Mouse (Mus musculus) thymus, postnatal 10 days (tissue): ENCODE measurements around the gene Ccdc105.

Source experiments
- DNase-seq, 2 experiments: peaks; one replicate each; pipeline ENCODE4 v3.0.0; 2021; ENCODE audit warnings: low spot score in 2 of 2

The Ccdc105 gene

DNA sequence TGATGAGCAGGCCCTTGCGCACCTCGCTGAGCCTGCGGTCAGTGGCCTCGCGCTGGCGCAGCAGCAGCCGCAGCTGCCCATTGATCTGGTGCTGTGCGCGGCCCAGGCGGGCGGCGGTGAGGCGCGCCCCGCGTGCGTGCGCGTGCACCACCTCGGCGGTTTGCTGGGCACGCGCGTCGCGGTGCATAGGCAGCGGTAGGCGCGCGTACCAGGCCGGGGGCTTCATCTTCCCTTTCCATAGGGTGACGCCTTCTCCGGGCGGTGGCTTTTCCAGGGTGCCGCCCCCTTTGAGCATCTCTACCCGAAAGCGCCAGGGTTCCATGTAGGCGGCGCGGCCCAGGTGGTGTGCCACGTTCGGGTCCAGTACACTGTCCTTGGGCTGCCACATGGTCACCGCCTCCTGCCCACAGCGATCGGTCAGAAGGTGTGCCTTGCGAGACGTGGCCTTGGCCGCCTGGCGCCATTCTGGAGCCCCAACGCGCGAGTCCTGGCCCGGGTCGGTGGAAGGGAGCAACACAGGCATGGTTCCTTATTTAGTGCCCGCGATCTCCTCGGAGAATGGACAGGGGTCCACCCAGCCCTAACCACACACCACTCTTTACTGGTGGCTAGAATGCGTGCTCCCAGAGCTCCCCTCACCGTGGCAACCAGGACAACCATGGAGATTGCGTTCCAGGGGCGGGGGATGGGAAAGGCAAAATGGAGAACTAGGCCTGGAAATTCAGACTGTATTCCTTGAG lies at the start of gene Ccdc105:
Gene Ccdc105 (minus strand): TSS at position 614 of the 740 bp plus-strand sequence.
- DNase-seq = no peak

DNA sequence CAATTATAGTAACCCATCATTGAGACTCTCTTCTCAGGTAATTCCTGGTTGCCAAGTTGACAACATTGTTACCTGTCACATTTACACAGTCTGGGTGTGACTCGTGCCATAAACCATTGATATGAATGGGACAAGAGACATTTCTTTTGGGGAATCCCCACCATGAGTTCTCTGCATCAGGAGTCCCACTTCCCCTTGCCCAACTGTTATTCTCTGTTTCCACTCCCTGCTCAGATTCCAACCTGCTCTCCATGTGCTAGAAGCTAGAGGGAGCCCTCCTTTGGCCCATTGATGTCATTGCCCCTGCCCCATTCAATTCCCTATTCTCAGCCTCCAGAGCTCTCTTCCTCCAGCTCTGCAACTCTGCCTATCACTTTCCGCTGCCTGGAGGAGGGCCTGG lies 48.6 kb upstream of the Ccdc105 start:
- DNase-seq = no peak

DNA sequence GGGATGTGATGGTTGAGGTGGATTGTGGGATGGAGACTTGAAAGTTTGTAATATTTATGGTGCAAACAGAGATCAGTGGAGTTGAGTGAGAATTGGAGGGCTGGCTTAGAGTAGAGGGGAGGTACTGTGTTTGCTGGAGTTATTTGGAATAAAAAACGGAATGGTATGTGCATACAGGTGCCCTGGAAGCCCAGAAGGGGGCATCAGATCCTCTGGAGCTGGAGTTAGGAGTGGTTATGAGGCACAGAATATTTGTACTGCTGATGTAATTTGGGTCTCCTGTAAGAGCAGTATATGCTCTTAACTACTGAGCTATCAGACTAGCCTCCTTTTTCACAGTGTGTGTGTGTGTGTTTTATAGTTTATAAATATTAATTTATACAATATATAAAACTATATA lies 37.7 kb upstream of the Ccdc105 start:
- DNase-seq = no peak

DNA sequence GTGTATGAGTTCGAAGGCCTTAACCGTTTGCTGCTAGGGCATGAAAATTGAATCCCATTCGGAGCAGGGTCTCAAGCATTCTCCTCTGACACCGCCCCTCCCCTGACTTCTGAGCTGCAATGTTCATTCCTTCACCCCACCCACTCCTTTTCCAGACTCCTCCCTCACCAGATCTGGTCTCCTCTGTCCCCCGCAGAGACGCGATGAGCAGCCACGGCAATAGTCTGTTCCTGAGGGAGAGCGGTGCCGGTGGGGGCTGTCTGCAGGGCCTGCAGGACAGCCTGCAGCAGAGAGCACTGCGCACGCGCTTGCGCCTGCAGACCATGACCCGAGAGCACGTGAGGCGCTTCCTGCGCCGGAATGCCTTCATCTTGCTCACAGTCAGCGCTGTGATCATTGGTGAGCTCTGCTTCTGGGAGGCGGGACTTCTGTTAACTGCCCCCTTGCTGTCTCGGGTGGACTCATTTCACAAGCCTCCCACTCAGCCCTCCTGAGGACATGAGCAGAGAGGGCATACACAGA lies 34.8 kb upstream of the Ccdc105 start:
- DNase-seq = no peak

DNA sequence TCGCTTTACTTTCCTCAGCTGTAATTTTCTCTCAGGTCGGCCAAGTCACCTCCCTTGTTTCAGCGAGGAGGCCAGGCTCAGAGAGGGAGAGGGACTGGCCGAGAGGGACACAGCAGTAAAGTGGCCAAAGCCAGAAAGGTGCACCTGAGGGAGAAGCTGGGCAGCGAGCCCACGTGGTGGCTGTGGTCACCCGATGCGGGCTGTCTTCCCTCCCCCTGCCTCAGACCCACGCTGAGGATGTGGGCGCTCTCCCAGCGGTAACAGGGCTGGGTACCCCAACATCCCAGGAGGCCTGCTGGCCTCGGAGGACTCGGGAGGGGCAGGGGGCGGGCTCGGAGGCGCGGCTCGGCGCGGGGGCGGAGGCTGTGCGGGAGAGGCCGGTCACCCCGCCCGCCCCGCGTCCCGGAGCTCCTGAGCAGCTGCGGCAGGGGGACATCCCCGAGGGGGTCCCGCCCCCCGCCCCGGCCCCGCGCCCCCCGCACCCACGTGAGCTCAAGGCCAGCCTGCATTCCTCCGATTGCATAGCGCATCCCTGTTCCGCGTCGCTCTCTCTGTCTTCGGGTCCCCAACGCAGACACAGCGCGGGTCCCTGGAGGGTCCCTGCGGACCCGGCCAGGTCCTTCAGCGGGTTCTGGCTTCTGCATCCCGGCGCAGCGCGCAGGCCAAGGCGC lies 27.3 kb upstream of the Ccdc105 start, which contains the start of gene Slc1a6:
Gene Slc1a6 (plus strand): TSS at position 516 of the 671 bp plus-strand sequence.
- no peak for DNase-seq

DNA sequence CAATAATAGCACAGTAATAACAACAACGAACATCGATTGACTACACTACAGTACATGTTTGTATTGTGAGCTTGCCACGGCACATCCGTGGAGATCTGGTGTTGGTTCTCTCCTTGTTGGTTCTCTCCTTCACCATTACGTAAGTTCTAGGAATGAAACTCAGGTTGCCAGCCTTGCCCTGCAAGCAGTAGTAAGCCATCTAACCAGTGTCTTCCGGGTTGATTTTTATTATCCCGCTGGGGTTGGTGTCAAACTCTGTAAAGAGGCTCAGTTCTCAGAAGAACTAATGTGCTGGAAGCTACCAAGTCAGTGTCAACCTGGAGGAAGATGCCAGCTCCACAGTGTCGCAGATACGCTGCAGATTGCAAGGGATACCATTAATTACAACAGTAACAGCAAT lies 26.7 kb upstream of the Ccdc105 start:
- DNase-seq = no peak

DNA sequence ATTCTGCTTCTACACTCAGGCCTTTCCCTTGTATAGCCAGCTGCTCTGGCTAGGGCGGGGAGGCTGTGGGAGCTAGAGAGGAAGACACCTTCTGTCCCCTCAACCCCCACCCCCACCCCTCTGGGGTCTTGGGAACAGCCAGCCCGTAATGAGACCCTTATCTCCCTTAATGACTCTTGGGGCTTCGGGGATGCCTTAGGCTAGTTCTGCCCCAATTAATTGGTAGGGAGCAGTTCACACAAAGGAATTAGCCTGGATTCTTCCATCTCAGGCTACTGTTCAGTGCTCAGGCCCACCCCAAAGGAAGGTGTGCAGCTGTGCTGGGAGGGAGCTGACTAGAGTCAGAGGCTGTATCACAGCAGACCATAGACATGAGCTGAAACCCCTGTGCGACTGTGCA lies 23.0 kb upstream of the Ccdc105 start:
- DNase-seq = no peak

DNA sequence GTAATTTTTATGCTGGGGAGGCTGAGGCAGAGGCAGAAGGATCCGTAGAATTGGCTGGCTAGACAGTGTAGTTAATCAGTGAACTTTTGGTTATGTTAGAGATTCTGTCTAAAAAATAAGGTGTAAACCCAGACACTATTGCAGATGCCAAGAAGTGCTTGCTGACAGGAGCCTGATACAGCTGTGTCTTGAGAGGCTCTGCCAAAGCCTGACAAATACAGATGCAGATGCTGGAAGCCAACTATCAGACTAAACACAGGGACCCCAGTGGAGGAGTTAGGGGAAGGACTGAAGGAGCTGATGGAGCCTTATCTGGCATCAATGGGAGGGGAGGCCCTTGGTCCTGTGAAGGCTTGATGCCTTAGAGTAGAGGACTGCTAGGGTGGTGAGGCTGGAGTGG lies 12.7 kb upstream of the Ccdc105 start:
- DNase-seq = no peak

DNA sequence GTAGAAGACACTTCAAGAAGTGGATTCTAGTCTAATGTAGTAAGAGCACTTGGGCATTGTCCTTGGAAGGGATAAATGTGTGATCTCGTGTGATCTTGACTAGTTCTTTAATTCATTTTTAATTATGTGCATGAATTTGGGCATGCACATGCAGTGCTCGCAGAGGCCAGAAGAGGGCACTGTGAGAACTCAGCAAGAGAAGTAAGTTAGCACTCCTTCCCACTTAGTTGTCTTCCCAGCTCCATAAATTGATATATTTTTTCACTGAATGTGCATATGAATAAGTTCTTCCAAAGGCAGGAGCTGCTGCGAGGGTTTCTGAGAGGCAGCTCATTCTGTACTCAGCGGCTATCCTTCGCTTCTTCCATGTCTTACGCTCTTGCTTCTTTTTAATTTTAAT lies 3.2 kb upstream of the Ccdc105 start:
- peak in 1 of 2 experiments; percentile 28 for DNase-seq

DNA sequence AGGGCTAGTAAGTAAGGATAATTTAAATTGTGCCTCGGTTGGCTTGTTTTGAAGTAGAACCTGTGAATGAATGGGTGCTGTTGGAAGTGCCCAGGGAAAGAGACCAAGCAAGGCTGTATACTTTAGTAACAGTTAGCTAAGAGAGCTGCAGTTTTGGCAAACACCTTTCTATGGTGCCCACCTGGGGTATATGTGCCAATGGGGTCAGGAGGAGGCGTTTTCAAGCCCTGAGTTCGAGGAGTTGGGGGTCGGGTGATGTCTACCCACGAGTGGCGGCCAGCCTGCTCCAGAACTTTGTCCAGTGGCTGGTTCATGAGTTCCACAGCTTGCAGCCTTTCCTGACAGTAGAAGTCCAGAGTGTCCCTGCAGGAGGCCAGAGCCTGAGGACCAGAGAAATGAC lies 3.9 kb downstream of the Ccdc105 start:
- DNase-seq = no peak

DNA sequence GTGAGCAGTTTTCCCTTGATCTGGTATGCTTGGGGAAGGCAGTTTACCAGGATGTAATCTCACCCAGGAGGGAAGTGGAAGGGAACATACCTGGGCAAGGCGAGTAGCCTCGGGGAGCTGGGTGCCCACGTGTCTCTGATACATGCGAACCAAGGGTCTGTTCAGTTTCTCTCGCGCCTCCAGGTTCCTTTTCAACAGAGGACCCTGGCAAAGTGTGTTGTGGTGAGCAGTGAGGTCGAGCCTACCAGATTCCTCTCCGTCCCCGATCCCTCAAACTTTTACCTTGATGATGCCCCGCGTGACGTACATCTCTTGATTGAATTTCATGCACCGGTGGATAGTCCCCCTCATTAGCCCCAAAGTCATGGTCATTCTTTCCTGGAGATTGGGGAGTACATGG lies 4.7 kb downstream of the Ccdc105 start:
- no peak for DNase-seq

DNA sequence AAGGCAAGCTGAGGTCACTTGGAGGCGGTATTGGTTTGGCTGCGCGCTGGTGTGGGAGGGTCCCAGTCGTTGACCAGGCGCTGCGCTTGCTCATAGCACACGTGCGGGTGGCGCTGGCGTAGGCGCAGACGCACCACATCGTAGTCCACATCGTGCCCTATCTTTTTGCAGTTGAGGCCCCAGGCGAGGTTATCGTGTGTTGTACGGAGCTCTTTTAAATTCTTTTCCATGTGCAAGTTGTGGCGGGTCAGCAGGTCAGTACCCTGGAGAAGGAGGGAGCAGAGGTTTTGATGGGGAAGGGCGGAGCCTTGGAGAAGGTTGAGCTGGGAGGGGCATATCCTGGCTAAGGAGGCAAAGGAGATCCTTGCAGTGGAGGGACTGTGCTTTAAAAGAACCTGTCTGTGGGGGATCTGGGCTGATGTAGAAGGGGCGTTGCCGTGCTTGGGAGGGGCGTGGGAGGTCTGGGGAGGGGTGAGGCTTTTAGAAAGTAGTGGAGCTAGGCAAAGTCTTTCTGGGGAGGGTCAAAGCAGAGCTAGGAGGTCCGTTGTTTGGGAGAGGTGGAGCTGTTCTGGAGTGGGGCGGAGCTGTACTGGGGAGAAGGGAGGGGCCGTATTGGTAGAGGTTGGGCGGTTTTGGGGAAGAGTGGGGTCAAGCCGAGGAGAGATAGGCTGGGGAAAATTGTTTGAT lies 5.7 kb downstream of the Ccdc105 start:
- no peak for DNase-seq

DNA sequence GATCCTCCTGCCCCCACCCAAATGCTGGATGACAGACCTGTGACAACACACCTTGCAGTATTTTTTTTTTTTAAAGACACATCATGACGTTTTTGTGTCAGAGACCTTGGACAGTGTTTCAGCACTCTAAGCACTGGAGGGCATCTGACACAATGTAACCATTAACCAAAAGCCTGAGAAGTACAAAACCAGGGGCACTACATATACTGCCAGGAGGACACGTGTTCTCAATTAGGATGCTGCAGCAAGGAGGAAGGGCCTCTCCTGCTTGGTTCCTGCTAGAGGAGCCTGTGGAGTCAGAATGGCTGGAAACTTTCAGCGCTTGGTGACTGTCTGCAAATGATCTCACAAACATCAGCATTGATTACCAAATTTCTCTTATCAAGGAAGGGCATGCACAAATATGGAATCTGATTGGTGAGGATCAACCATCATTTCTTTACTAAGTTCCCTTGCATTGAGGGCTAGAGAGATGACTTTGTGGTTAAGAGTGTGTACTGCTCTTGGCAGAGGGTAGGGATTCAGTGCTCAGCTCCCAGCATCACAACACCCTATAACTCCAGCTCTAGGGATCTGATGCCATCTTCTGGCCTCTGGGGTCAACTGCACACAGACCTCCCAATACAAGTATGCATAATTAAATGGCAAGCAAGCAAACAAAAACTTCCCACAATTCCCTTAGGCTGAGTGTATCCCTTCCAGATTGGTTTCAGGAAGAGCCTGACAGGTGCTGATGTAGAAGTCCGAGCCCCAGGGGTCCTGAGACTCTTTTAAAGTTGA lies 7.2 kb downstream of the Ccdc105 start:
- DNase-seq = no peak

DNA sequence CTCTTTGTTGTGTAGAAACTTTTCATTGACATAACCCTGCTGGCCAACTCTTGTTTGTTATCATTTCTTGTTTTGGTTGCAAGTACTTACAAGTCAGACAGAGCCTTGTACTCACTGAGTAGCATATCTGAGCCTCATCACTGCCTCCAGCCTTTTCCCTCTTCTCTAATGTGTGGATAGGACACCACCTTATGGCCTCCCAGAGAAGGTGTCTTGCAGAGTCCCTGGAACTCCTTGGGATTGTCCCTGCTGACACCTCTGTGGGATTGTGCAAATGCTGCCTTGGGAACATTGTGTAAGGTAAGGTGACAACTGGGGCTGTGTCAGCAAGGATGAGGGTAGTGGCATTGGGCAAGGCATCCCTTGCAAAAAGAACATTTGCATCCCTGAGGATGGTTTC lies 9.1 kb downstream of the Ccdc105 start:
- DNase-seq = no peak

DNA sequence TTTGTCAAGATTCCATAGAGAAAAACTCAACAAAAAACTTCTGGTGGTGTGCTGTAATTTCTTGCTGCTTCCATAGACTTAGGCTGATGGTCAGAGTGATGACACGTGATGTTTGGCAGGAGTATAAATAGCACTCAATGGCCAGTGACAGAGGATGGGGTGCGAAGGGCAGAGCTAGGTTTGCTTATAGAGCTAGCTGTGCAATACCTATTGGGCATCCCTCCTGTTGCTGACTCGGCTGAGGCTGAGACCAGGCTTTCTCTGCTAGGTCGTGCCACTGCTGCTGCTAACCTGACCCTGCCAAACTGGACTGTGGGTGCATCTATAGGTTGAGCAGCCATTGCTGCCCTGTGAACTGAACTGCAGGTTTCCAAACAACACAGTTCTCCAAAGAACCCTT lies 13.0 kb downstream of the Ccdc105 start:
- no peak for DNase-seq

DNA sequence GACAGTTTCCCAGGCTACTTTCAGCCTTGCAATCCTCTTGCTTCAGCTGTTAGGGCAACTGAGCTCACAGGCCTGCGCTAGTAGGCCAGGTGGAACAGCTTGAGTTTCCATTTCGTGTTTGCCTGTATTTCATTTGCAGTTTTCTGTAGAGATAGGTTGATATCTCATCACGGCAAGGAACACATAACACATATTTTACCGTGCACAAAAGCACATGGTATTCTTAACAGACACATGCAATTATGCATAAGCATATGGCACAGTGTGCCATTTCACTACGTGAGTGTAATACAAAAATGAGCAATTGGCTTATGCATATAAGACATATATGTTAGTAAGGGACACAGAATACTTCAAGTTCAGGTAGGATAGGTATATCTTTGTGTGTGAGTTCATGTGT lies 25.0 kb downstream of the Ccdc105 start:
- no peak for DNase-seq

DNA sequence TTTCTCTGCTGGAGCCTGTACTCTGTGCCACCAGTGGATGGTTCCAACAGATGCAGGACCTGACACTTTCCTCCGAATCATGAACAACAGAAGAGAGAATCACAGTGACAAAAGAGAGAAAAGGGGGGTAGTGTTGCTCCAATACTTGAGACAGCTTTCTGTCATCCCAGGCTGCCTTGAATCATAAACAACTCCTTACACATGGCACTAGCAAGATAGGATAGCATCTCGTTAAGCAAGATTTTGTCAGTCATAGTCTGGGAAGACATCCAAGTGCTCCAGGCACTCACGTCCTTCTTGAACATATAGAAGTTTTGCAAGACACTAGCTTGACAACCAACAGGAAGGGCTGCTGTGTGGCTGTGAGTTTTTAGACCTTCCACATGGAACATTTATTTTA lies 25.8 kb downstream of the Ccdc105 start:
- no peak for DNase-seq

DNA sequence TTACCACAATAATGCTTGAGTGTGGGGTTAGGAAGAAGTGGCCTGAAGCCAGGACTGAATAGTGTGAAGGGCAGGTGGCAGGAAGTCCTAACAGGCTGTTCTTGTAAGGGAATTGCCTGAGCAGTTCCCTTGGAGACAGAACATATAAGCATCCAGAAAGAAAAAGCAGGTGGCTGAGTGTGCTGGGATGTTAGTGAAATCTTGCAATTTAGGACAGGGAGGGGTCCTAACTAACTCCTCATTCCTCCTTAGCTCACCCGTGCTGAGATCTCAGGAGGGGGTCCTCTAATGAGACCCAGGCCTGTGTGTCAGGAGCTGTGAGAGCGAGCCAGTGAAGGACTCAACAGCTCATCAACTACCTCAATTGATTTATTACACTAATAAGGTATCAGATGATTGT lies 29.4 kb downstream of the Ccdc105 start:
- DNase-seq = no peak

DNA sequence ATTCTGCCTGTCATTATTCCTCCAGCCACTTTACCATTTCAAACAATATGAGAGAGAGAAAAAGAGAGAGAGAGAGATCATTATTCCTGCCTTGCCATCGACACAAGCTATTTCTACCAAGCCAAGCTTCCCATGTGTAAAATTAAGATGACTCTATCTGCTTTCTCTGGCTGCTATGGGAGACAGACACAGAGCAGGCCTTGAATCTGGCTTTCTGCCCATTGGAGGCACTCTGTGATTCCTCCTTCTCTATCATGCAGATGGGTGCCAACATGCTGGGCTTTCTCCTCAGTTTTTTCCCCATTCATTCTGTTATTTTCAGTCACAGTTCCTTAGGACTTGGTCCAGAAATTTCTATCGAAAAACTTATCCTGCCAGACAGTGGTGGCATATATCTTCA lies 30.2 kb downstream of the Ccdc105 start:
- no peak for DNase-seq

DNA sequence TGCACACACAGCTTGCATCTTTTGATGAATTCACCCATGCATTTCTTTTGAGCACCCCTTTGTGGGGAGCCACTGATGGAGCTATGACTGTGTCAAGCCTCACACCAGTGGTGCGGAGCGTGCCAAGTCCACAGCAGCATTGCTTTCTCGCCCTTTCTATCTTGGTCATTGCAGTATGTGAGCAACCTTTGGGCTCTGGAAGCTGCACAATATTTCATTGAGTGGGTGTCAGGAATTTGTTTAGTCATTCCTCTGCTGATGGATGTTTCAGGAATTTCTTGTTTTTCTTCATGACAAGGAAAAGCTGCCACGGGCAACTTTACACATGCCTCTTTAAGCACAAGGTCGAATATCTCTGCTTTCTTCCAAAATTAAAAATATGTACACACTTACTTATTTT lies 30.8 kb downstream of the Ccdc105 start:
- DNase-seq = no peak

DNA sequence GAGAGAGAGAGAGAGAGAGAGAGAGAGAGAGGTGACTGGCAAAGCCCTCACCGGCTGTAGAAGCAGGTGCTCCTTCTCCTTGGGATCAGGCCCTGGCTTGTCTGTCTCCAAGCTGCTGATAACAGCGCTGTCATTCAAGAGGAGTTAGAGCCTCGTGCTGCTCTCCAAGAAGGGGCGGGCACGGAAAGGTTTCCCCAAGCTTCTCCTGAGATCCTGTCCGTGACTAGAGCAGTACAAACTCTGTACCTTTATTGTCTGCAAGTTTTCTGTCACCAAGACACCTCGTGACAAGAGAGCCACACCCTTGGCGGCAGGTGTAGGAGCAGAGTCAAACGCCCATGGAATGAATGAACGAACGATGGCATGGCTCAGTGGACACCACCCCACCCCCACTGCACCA lies 34.8 kb downstream of the Ccdc105 start, which contains the start of gene Casp14:
Gene Casp14 (minus strand): TSS at position 239 of the 400 bp plus-strand sequence.
- no peak for DNase-seq

DNA sequence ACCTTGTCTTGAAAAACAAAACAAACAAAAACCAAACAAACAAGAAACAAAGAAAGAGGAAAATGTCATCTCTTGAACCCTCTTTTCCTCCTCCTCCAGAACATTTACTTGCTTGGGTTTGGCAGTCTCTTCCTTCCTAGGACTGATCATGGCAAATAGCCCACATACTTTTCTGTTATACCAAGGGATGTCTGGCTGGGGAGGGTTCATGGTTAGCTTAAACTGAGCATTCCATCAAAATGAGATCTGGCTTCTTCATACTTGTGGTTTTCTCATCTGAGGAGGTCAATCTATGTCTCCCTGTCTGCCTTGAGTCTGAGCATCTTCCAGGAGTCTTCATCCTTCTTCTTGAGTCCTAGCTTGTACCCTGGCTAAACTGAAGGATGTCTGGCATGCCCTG lies 36.6 kb downstream of the Ccdc105 start:
- DNase-seq = no peak
